Comparison of ENCODE assay signal across 26 mouse cellular contexts in the genomic region with DNA sequence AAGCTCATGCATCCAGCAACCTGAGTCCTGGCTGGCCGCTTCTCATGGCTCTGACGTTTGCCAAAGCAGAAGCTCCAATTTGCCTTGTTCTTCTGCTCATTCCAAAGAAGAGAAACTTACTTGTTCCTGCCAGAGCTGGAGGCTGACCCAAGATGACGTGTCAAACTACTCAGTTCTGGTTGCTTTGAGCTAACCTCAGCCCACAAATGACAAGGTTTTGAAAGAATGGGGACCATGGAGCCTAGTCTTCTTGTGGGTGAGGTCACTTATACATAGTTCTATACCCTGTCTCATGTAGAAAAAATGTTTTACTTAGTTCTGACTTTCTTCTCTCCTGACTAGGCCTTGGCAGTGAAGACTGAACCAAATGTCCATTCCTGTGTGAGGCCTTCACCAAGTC.
"Had no signal": no experiment of that assay in that cellular context is flagged by ENCODE, and none has a peak within 500 bp of the region (broad histone marks: within the 10 kb centered on the region; RNA-seq: fewer than 3 reads in every experiment).

No protein-coding gene starts in this region.

- ATAC-seq: hindbrain, postnatal 0 days; intestine, embryonic 16.5 days had no signal

- H3K4me2 ChIP-seq: heart, embryonic 11.5 days; heart, embryonic 13.5 days; heart, embryonic 15.5 days; hindbrain, embryonic 13.5 days; hindbrain, embryonic 15.5 days; kidney, embryonic 15.5 days; limb, embryonic 12.5 days; liver, embryonic 11.5 days; liver, embryonic 13.5 days had no signal

- H3K27ac ChIP-seq: heart, adult 2 months; heart, embryonic 13.5 days; heart, embryonic 15.5 days; hindbrain, embryonic 13.5 days; hindbrain, embryonic 15.5 days; hindbrain, postnatal 0 days; kidney, embryonic 15.5 days; kidney, postnatal 0 days; left cerebral cortex, adult 2 months; limb, embryonic 10.5 days; limb, embryonic 12.5 days; liver, embryonic 13.5 days had no signal

- H3K9ac ChIP-seq: heart, embryonic 13.5 days; heart, embryonic 15.5 days; hindbrain, embryonic 13.5 days; hindbrain, embryonic 15.5 days; kidney, embryonic 15.5 days; limb, embryonic 12.5 days; liver, embryonic 13.5 days had no signal

- DNase-seq: gastrocnemius, postnatal 10 days; gastrocnemius, postnatal 25 days; heart, adult 11 months; heart, adult 2 months; heart, postnatal 14 days; heart, postnatal 36 days; kidney, adult 11 months; kidney, adult 2 months; kidney, adult 9 months; kidney, postnatal 14 days; kidney, postnatal 36 days; liver; liver, embryonic 13.5 days had no signal

- H3K27me3 ChIP-seq: kidney, embryonic 15.5 days had no signal

- H3K36me3 ChIP-seq: heart, embryonic 13.5 days; heart, embryonic 15.5 days; hindbrain, embryonic 13.5 days; hindbrain, embryonic 15.5 days; kidney, embryonic 15.5 days; limb, embryonic 10.5 days; limb, embryonic 12.5 days; liver, embryonic 13.5 days had no signal

- H3K4me3 ChIP-seq: heart, adult 2 months; heart, embryonic 13.5 days; heart, embryonic 15.5 days; hindbrain, embryonic 13.5 days; hindbrain, embryonic 15.5 days; kidney, embryonic 15.5 days; left cerebral cortex, adult 2 months; limb, embryonic 10.5 days; limb, embryonic 12.5 days; liver, embryonic 13.5 days had no signal

- H3K9me3 ChIP-seq: heart, embryonic 13.5 days; heart, embryonic 15.5 days; hindbrain, embryonic 13.5 days; hindbrain, embryonic 15.5 days; kidney, embryonic 15.5 days; limb, embryonic 10.5 days; limb, embryonic 12.5 days; liver, embryonic 13.5 days had no signal
